Comparison of ENCODE assay signal across 8 mouse cellular contexts in the genomic region with DNA sequence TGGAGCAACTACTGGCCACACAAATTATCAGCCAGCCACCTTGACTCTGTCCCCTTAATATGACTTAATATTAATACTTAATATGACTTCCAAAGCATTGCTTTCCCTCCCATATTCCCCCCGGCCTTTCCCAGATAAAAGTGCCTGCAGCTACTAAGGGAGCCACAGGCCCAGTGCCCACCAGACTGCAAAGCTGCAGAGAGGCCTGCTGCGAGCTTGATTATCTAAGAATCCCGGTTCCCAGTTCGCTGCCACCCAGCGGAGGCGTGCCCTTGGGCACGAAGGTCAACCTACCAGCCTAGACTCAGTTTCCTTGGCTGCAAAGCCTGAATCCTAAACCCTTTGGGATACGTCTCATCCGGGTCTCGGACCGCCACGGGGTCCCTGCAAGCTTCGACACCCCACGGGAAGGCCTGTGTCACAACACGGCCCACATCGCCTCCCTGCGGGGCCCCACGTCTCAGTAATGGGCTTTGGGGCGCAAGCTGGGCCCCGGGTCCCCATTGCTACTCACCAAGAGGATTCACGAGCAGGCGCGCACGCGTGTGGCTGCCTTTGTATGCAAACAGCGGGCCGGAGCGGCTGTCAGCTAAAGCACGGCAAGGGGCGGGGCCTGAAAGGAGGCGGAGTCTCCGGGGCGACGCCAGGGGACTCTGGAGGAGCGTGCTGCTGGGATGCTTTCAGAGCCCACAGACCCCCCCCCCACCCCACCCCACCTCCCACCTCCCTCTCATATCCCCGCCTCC. TPM values are rescaled to one million over a fixed set of nuclear protein-coding genes. Genes with fewer than 3 reads are reported as not detected.
DNase-seq lines count a peak whose midpoint lies in the region; ATAC-seq and TF ChIP-seq lines count a peak whose summit lies in the region.

No protein-coding gene starts in this region.

- intact Hi-C loops in left cerebral cortex, adult 2 months (cut with DNase I) = no loop called here

- no peaks in the 10 kb centered on the region for H3K36me3 ChIP-seq in hindbrain, postnatal 0 days (ENCODE audit: insufficient read depth, low read length)

- peak overlapping the region; percentile 86 for H3K4me2 ChIP-seq in hindbrain, postnatal 0 days (ENCODE audit: low read depth, low read length)

- WGBS in hindbrain, postnatal 0 days = under 1% methylated on average over 35 of the region's 36 CpGs

- DNase-seq in T-cell, adult 2 months (ENCODE audit: low spot score) = peak; percentile 92
- peak; percentile 89 to 94 for DNase-seq in cerebellum, postnatal 36 days
- DNase-seq in gastrocnemius, adult 18-20 months (ENCODE audit: low spot score) = peak; percentile 93
- DNase-seq in hindbrain, postnatal 0 days (ENCODE audit: low spot score) = peak; percentile 97
- peak; percentile 86 to 90 for DNase-seq in left cerebral cortex, adult 2 months (ENCODE audit: extremely low spot score in 1 of 2, low spot score in 2 of 2)
- DNase-seq in right cerebral cortex, adult 2 months (ENCODE audit: low spot score in 2 of 2) = peak; percentile 87 to 90
- peak; percentile 94 for DNase-seq in urinary bladder, postnatal 14 days (ENCODE audit: low spot score)

- peak overlapping the region; percentile 90 for H3K27ac ChIP-seq in hindbrain, postnatal 0 days
- H3K27ac ChIP-seq in left cerebral cortex, adult 2 months = peak overlapping the region; percentile 80

- H3K4me3 ChIP-seq in hindbrain, postnatal 0 days (ENCODE audit: low read length) = peak overlapping the region; percentile 78
- H3K4me3 ChIP-seq in left cerebral cortex, adult 2 months = peak overlapping the region; percentile 97

- peak; percentile 90 for ATAC-seq in hindbrain, postnatal 0 days
- ATAC-seq in megakaryocyte, adult 5-6 weeks (ENCODE audit: poor library complexity, severe bottlenecking) = peak; percentile 84

- H3K27me3 ChIP-seq in hindbrain, postnatal 0 days (ENCODE audit: insufficient read depth, low read length) = no peaks in the 10 kb centered on the region

- H3K9ac ChIP-seq in hindbrain, postnatal 0 days (replicated peaks; ENCODE audit: low read length) = peak overlapping the region; percentile 86

- no peaks in the 10 kb centered on the region for H3K9me3 ChIP-seq in hindbrain, postnatal 0 days (ENCODE audit: low read length)

- TF ChIP-seq CTCF in hindbrain, postnatal 0 days (IDR thresholded peaks at IDR 0.05; ENCODE audit: low read depth) = peak; percentile 9; the same call in 1 of the 2 replicates
- no peak for TF ChIP-seq CTCF in left cerebral cortex, adult 2 months (IDR thresholded peaks at IDR 0.05)

- H3K4me1 ChIP-seq in hindbrain, postnatal 0 days (ENCODE audit: insufficient read depth, low read length) = peaks cover 27% of the 10 kb centered on the region

RNA-seq across cellular contexts. Expression of a gene that starts 21.4 kb away (rescaled TPM):
- total RNA-seq in gastrocnemius, adult 18-20 months (2021) = 100 to 1,000 TPM; 212 to 245 TPM
- 17.9 and 21.9 TPM in 2 replicates for total RNA-seq in hindbrain, postnatal 0 days (2014; rRNA removed)
- polyA plus RNA-seq in hindbrain, postnatal 0 days (2015; fragmentation: Nextera tagmentation; extraction: Ambion mirVana) = 9.4 and 9.8 TPM in 2 replicates
- 10 to 100 TPM; 21.6 to 26.6 TPM for total RNA-seq in left cerebral cortex, adult 2 months (2021)
- total RNA-seq in megakaryocyte, adult 5-6 weeks (2015) = 6.0 and 11.7 TPM in 2 replicates
- total RNA-seq in megakaryocyte, adult 5-6 weeks (2017) = 6.3 and 6.6 TPM in 2 replicates

Comparison
In these comparisons a context has a peak if more than half of its experiments do, and no peak if none do; other contexts are left out.
1. Peak in every context shown above with its lines: DNase-seq, ATAC-seq, H3K4me3 ChIP-seq and H3K27ac ChIP-seq.